Mouse (Mus musculus) embryo, embryonic 11.5 days (tissue): ENCODE results near the gene Epc2.

Experiments used
- DNase-seq: peaks from one replicate; pipeline ENCODE4 v3.0.0-alpha.2; 2012; ENCODE audit warnings: low read depth, low spot score

Gene Epc2

GRCm38 (mm10) chr2:49569862-49570777 lies 118.8 kb downstream of the Epc2 start:
- no peak for DNase-seq

- DNase-seq, result no peak
Measured at GRCm38 (mm10) chr2:49570778-49571101, 119.5 kb downstream of the Epc2 start.

- DNase-seq, result no peak
Measured at GRCm38 (mm10) chr2:49571159-49571920, 120.1 kb downstream of the Epc2 start.

- DNase-seq, result no peak
Measured at GRCm38 (mm10) chr2:49572111-49572642, 120.9 kb downstream of the Epc2 start.

- DNase-seq, result no peak
Measured at GRCm38 (mm10) chr2:49572684-49573083, 121.4 kb downstream of the Epc2 start.

- DNase-seq, result no peak
Measured at GRCm38 (mm10) chr2:49573282-49573681, 122.0 kb downstream of the Epc2 start.

GRCm38 (mm10) chr2:49580585-49580984 lies 129.3 kb downstream of the Epc2 start:
- DNase-seq, result no peak

GRCm38 (mm10) chr2:49582546-49582945 lies 131.3 kb downstream of the Epc2 start:
- no peak for DNase-seq

GRCm38 (mm10) chr2:49583311-49583710 lies 132.0 kb downstream of the Epc2 start:
- no peak for DNase-seq

- no peak for DNase-seq
Measured at GRCm38 (mm10) chr2:49590450-49590849, 139.2 kb downstream of the Epc2 start.

GRCm38 (mm10) chr2:49592926-49593325 lies 141.6 kb downstream of the Epc2 start:
- no peak for DNase-seq

GRCm38 (mm10) chr2:49594886-49595285 lies 143.6 kb downstream of the Epc2 start:
- no peak for DNase-seq

- no peak for DNase-seq
Measured at GRCm38 (mm10) chr2:49596318-49596717, 145.0 kb downstream of the Epc2 start.

GRCm38 (mm10) chr2:49600021-49600681 lies 148.9 kb downstream of the Epc2 start:
- DNase-seq, result no peak
